Mouse (Mus musculus) CD4-positive, CD25-positive, alpha-beta regulatory T cell, adult 2 months (primary cell): ENCODE results near the gene Kif1c.
A peak's percentile ranks its signal among the peaks of the same experiment; 100 is the strongest.

ENCODE experiments used
- DNase-seq: peaks from one replicate; pipeline ENCODE4 v3.0.0-alpha.2; 2012; ENCODE audit warnings: low read depth, low spot score

Gene Kif1c

DNA sequence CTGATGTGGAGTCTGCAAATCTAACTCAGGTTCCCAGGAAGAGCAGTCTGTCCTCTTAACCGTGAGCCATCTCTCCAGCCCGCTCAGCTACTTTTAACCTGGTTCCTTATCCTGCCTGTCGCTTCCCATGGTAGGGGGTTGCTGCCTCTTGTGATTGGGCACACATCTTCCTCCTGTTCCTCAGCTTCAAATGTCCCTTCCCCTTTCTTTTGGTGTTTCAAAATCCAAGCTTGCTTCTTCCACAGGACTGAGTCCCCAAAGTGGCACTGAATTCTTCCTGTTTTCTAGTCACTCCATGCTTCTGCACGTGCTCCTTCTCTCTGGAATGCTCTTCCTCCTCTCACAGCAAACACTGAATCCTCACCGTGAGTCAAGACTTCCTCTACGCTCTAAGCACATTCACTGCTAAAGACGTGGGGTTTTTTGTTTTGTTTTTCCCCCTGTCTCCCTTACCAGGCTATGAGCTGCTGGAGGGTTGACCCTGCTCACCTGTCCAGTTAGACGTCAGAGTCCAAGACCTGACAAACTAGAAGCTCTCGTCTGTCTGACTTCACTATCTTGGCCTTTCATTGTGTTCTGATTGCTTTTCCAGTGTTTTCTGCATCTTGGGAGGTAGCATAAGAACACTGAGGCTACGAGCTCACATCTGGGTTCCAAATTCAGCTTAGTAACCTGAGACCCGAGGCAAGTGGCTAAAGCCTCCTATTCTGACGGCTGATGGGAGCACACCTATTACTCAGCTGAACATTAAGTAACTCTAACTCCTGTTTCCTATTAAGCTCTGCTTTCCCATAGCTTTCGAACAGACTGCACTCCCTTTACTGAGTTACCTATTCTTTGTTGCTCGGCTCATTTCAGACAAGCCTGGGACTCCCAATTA, 32.8 kb upstream of the Kif1c start:
- no peak for DNase-seq

DNA sequence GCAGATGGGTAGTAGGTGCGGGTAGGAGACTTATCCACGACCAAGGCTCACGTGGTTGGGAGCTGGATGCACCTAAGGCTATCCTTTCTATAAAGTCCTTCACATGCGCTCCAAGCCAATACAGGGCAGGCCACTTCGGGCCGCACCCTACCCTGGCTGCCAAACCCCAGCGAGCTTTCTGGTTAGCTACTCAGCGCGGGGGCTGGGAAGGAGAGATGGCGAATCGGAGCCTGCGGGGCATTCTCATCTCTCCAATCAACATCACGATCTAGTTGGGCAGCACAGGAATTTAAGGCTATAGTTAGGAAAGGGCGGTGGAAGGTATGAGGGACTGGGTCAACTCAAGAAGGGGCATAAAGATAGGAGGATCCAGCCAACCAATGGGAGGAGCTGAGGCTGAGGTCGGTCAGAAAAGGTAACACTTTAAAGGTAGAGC, 32.0 kb upstream of the Kif1c start:
- no peak for DNase-seq

DNA sequence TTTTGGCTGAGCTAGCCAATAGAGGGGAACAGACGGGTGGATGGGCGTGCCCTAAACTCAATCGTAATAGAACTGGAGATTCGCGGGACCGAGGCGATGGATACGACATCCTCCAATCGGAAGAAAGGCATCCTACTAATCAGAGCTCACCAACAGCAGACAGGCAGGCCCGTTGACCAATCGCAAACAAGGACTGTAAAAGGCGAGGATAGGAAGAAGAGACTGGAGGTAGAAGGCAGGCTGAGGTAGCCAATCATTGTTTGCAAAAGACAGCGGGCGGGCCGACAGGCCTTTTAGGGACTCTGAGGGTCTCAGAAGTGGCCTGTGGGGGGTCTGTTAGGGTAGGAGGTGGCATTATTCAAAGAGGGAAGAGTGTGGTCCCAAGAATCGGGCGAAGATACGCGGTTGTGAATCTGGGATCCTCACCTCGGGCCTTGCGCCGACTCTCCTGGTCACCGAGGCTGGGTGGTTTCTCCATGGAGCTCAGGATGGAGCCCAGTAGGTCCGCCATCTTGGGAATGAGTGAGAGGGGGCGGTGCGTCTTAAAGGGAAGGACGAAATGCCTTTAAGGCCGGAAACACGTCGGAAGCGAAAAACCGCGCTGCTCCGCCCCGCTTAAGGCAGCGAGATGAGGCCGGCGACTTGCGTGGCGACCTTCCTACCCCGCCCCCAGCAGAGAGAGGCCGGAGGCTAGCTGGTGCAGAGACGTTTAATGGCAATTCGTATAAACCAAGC, 31.4 kb upstream of the Kif1c start, which contains the start of gene Spag7:
Gene Spag7 (minus strand): TSS at position 646 of the 735 bp plus-strand sequence.
- DNase-seq: peak; percentile 98

DNA sequence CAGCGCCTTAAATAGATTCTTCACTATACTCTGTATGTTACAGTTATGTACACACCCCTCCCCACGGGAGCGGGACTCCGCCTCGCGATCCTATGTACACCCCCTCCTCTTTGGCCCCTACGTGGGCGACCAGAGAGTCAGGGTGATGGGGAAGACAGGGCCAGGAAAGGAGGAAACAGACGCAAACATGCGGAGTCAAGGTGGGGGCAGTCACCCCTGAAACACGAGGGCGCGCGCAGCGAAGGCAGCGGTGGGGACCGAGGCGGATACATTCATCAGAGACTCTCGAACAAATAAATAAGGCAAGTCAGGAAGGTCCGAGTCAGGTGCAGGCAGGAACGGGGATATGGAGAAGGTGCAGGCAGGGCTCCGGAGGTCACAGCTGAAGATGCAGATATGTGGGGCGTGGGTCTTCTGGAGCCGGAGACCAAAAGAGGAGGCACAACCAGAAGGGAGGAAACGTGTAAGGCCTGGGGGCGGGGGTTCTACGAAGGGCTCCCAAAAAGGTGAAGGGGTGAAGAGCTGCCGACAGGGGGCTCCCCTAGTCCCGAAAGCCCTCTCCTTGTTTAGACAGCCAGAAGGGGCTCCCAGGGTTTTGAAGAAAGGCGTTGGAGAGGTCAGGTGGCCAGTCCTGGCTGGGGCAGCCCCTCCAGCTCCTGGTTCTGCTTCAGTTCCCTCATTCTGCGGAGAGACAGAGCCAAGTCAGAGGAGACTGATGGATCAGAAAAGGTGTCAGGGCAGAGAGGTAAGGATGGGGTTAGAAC, 30.6 kb upstream of the Kif1c start:
- peak; percentile 91 for DNase-seq

DNA sequence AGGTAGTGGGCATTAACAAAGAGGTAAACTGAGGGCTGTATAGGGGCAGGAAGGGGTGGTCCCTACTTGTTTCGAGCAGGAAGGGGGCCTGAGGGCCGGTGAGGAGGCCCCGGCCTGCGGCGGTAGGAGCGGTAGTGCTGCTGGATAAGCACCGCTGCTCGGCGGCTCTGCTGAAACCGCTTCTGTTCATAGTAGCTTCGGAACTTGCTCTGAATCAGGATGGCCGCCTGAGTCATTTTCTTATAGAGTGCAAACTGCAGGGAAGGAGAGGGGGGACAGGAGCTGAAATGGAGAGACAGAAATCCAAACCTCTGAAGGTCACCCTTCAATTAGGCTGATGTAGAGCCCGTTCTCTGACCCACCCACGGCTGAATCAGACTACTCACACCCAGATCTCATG, 29.9 kb upstream of the Kif1c start:
- DNase-seq: no peak

DNA sequence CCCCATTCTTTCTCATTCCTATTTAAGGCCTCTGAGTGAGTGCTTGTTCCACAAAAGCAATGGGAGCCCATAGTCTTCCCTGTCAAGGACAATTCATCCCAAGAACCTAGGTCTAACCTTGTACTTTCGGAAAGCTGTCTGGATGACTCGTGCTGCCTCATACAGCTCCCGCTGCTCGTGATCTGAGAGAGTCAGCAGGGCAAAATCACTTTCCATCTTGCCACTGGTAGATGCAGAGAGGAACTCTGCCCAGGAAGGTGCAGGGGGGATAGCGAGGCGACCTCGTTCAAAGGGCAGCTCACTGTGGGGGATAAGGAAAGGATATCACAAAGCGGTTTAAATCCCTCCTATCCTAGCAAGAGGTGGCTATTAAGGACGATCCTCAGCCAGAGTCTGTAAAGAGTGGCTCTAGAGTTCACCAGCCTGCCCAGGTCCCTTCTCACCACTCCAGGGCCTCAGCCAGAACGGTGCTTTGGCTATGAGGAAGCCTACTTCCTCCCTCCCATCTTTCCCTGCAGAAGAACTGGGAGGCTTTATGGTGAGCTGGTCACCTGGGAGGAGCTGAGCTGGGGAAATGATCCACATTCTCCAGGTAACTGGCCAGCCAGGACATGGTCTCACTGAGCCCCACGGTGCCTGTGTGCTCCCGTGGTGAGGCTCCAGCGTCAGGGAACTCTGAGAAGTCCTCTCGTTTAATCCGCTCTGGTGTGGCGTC, 28.9 kb upstream of the Kif1c start:
- DNase-seq: no peak

DNA sequence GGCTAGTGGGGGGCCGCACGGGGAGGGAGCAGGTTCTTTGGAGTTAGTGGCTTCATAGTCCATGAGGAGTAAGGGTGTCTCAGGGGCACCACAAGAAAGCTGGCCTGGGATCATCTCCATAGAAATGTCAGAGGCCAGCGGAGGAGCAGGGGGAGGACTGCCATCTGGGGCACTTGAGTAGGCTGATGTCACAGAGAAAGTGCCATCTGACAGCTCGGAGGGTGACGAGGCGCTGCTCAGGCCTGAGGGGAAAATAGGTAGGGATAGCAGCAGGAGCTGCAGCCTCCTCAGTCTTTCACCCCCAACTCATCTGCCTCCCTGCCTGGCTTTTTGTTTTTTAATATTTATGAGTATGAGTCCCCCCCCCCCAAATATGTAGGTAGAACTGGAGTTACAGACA, 26.3 kb upstream of the Kif1c start:
- no peak for DNase-seq

DNA sequence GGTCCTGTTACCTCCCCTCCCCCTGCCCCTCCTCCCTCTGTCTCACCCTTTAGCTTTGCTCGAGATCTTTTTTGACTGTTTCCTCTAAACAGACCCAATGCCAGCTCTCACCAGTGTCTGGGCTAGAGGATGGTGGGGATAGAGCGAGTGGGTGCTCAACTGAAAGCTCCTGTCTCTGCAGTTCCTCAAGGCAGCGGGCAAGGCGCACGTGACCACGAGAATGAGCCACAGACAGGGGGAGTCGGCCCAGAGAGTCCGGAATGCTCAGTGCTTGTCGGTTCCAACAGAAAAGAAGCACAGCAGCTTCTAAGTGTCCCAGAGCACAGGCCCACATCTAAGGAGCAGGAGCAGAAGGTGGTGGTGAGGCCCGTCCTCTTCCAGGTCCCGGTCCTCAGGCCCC, 25.8 kb upstream of the Kif1c start:
- no peak for DNase-seq

DNA sequence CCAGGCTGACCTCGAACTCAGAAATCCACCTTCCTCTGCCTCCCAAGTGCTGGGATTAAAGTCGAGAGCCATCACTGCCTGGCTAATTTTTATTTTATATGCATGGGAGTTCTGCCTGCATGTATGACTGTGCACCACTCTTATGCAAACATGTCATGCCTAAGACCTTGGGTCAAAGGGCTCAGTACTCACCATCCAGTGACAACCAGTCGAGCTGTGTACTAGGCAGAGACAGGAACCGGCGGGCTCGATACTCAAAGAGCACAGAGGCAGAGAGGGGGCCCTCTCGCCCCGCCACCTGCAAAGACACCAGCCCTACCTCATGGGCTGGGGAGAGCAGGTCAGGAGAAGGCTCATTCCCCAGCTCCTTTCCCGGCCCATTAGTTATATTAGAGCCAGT, 22.3 kb upstream of the Kif1c start:
- DNase-seq: no peak

DNA sequence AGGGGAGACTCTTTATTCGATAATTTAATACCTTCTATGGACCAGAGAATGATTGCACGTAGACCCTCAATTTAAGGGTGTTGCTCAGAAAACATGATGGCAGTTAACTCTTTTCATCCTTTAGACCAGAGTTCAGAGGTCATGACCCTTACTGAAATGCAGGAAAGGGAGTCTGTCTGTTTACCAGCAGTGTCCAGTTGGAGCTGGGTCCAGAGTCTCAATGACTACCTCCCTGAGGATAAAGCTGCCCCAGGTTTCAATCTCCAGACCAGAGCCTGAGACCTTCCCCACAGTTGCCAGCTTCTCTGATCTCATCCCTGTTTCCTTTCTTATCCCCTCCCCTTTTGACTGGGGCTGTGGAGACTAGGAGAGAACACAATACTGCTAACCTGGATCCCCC, 21.8 kb upstream of the Kif1c start:
- no peak for DNase-seq

DNA sequence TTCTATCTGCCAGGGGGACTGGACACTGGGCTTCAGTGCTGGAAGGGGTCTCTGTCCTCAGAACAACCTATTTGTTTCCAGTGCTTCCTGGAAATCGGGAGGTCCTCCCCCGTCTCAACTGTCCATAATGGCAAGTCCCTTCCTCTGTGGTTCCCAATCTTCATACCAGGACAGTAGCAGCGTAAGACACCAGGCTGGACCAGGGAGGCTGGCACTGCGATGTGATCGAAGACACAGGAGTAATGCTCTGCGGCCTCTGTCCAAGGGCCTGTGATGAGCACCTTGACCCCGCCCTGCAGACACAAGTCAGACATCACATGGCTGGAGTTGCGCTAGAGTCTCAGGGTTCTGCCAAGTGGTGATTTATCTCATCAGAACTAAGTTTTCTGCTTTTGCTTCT, 21.0 kb upstream of the Kif1c start:
- DNase-seq: no peak

DNA sequence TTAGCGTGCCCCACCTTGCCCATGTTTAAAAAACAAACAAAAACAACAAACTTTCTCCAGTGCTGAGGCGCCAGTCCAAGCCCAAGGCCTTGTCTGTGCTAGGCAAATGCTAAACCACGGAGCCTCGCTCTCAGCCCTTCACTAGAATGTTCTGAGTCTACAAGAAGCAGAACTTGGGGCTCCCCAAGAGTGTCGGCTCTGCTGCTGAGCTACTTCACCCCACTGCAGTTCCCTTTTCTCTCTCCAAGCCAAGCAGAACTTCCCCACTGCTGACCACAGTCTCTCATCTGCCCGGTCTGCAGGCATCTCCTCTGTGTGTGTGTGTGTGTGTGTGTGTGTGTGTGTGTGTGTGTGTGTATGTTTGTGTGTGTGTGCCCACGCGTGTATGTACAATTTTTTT, 20.5 kb upstream of the Kif1c start:
- DNase-seq: no peak

DNA sequence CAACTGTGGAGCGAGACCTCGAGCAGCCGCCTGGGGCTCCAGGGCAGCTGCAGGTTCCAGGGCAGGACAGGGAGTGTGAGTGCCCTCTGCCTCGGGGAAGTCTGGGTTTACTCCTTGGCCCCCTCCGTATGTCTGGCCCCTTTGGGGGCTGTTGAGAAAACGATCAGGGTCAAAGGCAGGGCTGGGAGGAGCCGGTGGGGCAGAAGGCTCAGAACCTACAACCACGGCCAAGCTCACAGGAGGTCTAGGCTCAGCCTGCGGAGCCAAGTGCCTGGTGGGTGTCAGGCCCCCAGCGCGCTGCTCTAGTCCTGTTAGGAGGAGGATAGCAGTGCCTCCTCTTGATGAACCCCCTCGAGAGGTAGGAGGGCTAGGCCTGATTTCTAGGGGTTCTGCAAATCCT, 19.2 kb upstream of the Kif1c start:
- DNase-seq: no peak

DNA sequence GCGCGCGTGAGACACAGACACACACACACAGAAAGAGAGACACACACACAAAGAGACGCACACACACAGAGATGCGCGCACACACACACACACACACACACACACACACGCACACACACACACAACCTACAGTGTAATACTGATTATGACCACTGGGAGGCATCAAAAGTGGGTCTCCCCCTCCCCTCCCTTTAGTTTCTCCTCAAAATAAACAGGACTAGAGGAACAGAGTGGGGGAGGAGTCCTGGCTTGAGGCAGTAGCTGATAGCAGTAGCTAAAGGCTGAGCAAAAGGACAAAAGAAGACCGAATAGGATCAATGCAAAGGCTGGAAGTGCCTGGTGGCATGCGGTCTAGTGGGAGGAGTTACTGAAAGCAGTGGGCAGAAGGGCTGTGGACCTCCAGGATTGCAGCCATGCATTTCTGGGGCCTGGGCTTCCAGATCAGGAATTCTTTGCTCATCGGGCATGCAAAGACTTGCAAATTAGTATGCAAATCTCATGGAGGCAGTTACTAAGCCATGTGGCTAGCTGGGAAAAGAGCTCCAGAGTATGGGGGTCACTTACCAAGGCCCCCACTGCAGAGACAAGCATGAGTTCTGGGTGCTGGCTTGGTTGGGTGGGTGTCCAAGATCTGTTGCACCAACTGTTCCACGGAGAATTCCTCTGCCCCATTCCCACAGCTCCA, 18.3 kb upstream of the Kif1c start:
- DNase-seq: peak; percentile 73

DNA sequence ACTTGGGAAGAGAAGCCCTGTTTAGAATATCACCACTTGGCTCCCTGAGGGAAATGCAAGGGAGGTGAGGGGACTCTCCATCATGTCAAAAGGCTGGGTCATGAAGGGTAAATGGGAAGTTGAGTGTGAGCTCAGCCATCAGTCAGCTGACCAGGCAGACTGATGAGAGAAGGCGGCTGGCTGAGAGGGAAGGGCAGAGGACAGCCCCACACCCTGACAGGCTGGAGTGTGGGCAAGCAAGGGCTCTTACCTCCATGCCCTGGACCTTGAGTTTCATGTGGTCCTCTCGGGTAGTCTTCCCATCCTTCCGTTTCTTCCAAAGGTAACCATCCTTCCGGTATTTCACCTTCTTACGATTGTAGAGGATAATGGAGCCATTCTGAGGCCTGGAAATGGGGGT, 16.7 kb upstream of the Kif1c start:
- DNase-seq: no peak

DNA sequence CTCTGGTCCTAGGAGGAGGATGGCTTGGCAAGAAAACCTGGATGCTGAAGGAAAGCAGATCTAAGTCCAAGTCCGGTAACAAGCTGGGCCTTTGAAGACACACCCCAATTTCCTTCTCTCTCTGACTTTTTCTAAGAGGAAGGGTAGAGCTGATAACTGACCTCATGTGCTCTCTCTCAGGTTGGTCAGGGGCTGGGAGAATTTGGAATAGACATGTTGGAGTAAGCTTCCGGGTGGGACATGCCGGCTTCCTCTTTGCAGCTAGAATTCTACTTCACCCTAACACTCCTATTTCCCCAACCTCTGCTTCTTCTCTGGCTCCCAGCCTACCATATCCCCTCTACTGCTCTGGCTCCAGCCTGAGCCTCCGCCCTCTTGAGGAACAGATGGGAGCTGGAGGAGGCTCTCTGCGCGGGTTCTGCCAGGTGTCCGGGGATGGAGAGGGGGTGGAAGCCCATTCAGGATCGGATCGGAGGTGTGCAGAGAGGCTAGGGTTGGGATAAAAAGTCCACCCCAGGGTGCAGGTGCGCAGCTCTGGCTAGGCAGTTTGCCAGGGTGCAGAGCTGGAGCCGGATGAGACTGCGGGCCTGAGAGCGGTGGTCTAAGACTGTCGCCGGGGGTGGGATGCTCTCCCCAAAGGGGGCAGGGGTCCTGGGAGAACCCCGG, 13.3 kb upstream of the Kif1c start:
- DNase-seq: no peak

DNA sequence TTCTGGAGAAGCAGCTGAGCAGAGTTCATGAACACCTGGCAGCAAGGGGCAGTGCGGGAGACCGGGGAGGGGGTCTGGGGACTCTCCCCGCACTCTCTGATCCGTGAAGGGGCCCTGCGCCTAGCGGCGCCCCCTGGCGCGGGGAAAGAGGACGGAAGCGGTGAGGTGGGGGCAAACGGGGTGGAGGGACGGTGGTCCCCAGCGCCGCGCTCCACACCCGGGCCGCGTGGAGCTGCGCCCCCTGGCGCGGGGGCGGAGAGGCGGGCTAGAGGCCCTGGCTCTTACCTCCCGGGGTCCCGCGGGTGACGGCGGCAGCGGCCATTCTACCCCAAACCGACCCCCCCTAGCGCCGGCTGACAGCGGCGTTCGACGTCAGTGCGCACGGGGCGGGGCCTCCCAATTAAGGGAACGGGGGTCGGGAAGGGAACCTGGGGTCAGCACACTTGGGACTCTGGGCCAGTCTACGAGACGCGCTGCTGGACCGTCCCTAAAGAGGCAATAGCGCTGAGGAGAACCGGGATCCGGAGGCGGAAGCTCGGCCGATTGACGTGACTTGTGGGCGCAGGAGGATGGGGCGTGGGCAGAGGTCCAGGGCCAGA, 12.6 kb upstream of the Kif1c start, which contains the start of gene Camta2:
Gene Camta2 (minus strand): TSS at position 505 of the 599 bp plus-strand sequence.
- DNase-seq: peak; percentile 85

DNA sequence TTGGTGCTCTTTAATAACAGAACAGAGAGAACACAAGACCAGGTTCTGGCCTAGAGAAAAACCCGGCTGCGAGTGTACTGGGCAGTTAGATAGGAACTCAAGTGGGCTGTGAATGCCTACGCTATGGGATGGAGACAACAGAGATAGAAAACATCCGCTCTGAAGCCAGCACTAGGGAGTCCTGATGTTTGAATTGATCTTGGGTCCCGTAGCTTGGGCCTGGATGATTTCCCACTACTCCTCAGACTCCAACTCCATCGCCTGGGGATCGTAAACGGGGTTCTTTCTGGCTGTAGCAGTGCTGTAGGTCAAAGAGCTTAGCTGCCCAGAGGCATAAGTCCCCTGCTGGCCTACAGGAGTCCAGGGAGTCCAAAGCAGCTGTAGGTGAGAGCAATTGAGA, 12.0 kb upstream of the Kif1c start:
- DNase-seq: no peak

DNA sequence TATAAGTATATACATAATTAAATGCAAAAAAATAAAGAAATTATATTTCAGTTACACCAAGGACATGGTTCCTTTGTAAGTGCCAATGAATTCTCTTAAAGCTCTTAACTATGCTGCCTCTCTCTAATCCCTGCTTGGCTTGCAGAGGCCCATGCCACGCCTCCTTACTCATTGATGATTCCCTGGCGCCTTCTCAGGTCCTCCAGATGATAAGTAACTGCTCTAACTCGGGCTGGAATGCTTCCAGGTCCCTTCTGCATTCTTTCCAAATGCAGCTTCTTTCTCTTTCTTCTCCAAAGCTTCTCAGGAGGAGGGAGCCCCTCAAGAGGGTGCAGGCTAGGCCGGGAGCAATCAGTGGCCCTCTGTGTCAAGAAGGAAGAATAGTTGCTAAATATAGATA, 10.8 kb upstream of the Kif1c start:
- no peak for DNase-seq

DNA sequence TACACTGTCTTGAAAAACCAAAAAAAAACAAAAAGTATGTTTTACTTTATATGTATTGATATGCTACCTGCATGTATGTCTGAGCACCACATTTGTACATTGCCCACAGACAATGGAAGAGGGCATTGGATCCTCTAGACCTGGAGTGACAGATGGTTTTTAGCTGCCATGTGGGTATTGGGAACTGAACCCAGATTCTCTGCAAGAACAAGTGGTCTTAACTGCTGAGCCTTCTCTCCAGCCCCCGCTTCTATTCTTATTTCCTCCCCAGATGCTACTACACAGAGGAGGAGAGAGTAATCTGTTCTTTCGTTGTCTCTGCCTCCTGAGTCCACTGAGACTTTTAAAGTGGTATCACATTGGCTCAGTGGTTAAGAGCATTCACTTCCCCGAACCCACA, 6.8 kb upstream of the Kif1c start:
- DNase-seq: no peak
